Mouse (Mus musculus) lung, postnatal 0 days (tissue): ENCODE data around the gene Mtmr6.

ENCODE experiments used
- CTCF ChIP-seq: IDR thresholded peaks from 2 replicates; pipeline ENCODE4 v1.5.1; 2016; ENCODE audit warnings: antibody characterized with exemption, mild to moderate bottlenecking
- EP300 ChIP-seq: IDR thresholded peaks from 2 replicates; pipeline ENCODE4 v1.6.1; 2016; ENCODE audit warnings: antibody characterized with exemption, mild to moderate bottlenecking, control low read depth

DNA sequence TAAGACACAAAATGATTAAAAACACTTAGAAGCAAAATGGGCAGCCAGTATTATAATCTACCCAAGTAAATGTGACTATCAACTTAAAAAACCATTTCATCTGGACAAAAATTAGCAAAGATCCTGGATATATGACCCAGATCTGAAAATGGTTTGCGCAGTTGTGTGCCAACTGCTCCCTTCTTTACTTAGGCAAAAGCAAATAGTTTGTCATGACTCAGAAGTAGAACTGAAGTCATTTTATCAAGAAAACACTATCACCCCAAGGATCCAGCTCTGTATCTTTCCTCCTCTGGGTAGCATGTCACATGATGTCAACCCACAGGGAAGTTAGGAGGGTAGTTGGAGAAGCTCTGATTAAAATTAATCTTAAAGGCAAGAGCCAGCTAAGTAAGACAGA is 54.2 kb downstream of the Mtmr6 start:
- TF ChIP-seq CTCF, result no peak
- TF ChIP-seq EP300, result no peak
